Mouse (Mus musculus) hindbrain, embryonic 14.5 days (tissue): ENCODE measurements at regions not wholly inside any gene's neighbourhood (a gene's known extent, or its start where the extent isn't known, plus 50 kb on each side); places are given as distances from the start of the nearest gene placed in this dataset.

Experiments
- ATAC-seq: fragments of 200-750 bp; cut with Nextera tagmentation; 2 replicates; pipeline ENCODE4 v1.8.0; 2017; ENCODE audit warnings: moderate number of reproducible peaks, mild to moderate bottlenecking, moderate TSS enrichment, moderate library complexity; ENCODE audit not compliant: low FRiP score
- DNase-seq: peaks from one replicate; pipeline ENCODE4 v3.0.0-alpha.2; 2015; ENCODE audit warnings: low spot score
- H3K27ac ChIP-seq: fragments of 300-500 bp; sonication (generic); 2 replicates; pipeline ENCODE4 v1.5.1; 2014; ENCODE audit warnings: mild to moderate bottlenecking, moderate library complexity
- H3K27me3 ChIP-seq: fragments of 300-500 bp; sonication (generic); 2 replicates; pipeline ENCODE4 v1.6.1; 2014; ENCODE audit warnings: mild to moderate bottlenecking, low read length, mixed read lengths; ENCODE audit not compliant: control insufficient read depth, insufficient read depth
- H3K36me3 ChIP-seq: fragments of 300-500 bp; sonication (generic); replicated peaks from 2 replicates; pipeline ENCODE4 v1.6.1; 2014; ENCODE audit not compliant: control insufficient read depth, insufficient read depth
- H3K4me1 ChIP-seq: fragments of 300-500 bp; sonication (generic); replicated peaks from 2 replicates; pipeline ENCODE4 v1.6.1; 2014; ENCODE audit warnings: antibody characterized with exemption, low read length, mixed read lengths; ENCODE audit not compliant: control insufficient read depth, insufficient read depth
- H3K4me2 ChIP-seq: fragments of 300-500 bp; sonication (generic); replicated peaks from 2 replicates; pipeline ENCODE4 v1.6.1; 2014; ENCODE audit warnings: mild to moderate bottlenecking, moderate library complexity
- H3K4me3 ChIP-seq: fragments of 300-500 bp; sonication (generic); replicated peaks from 2 replicates; pipeline ENCODE4 v1.5.1; 2014; ENCODE audit warnings: mild to moderate bottlenecking, low read length
- H3K9ac ChIP-seq: fragments of 300-500 bp; sonication (generic); 2 replicates; pipeline ENCODE4 v1.6.1; 2014
- H3K9me3 ChIP-seq: fragments of 300-500 bp; sonication (generic); 2 replicates; pipeline ENCODE4 v1.6.1; 2016; ENCODE audit warnings: low read length; ENCODE audit not compliant: control insufficient read depth
- WGBS: fragments of 180-500 bp; shearing (Covaris S2); extraction: QIAGEN DNeasy Blood & Tissue Kit; methylation state at CpG from one replicate; pipeline ENCODE4 v1.1.7; 2014; 5-methylcytosine and 5-hydroxymethylcytosine counted together

GRCm38 (mm10) chr5:138875180-138876076 is 55.5 kb downstream of the Gm5294 start:
- H3K9ac ChIP-seq, result no peak overlapping the region
- no peaks in the 10 kb centered on the region for H3K4me1 ChIP-seq
- no peak for DNase-seq
- 79% methylated on average over 24 of the region's 24 CpGs for WGBS
- no peak for ATAC-seq
- H3K36me3 ChIP-seq, result no peaks in the 10 kb centered on the region
- no peak overlapping the region for H3K4me2 ChIP-seq
- no peak overlapping the region for H3K27ac ChIP-seq
- H3K9me3 ChIP-seq, result no peaks in the 10 kb centered on the region
- H3K4me3 ChIP-seq, result no peak overlapping the region
- H3K27me3 ChIP-seq, result no peaks in the 10 kb centered on the region

- DNase-seq (no peak), ATAC-seq (no peak)
- no peak overlapping the region for H3K9ac ChIP-seq
- H3K4me3 ChIP-seq, result no peak overlapping the region
- no peaks in the 10 kb centered on the region for H3K27me3 ChIP-seq
- H3K36me3 ChIP-seq, result no peaks in the 10 kb centered on the region
- no peaks in the 10 kb centered on the region for H3K9me3 ChIP-seq
- no peaks in the 10 kb centered on the region for H3K4me1 ChIP-seq
- H3K27ac ChIP-seq, result no peak overlapping the region
- 58% methylated on average over 9 of the region's 9 CpGs for WGBS
- no peak overlapping the region for H3K4me2 ChIP-seq
Measured at GRCm38 (mm10) chr5:138881649-138882226, 61.9 kb downstream of the Gm5294 start.

- Histone ChIP-seq H3K27ac (no peak overlapping the region), H3K36me3 (no peaks in the 10 kb centered on the region), H3K27me3 (no peaks in the 10 kb centered on the region), H3K4me2 (no peak overlapping the region), H3K4me3 (no peak overlapping the region), H3K4me1 (no peaks in the 10 kb centered on the region), H3K9ac (no peak overlapping the region), H3K9me3 (no peaks in the 10 kb centered on the region)
- DNase-seq (no peak), ATAC-seq (no peak)
- WGBS, result 79% methylated on average over 9 of the region's 9 CpGs
Measured at GRCm38 (mm10) chr5:138883573-138883972, 63.7 kb downstream of the Gm5294 start.

- no peaks in the 10 kb centered on the region for H3K4me1 ChIP-seq
- DNase-seq (no peak), ATAC-seq (no peak)
- no peak overlapping the region for H3K4me3 ChIP-seq
- H3K4me2 ChIP-seq, result no peak overlapping the region
- H3K9me3 ChIP-seq, result no peaks in the 10 kb centered on the region
- H3K27ac ChIP-seq, result no peak overlapping the region
- H3K9ac ChIP-seq, result no peak overlapping the region
- WGBS, result 78% methylated on average over 3 of the region's 3 CpGs
- H3K27me3 ChIP-seq, result no peaks in the 10 kb centered on the region
- no peaks in the 10 kb centered on the region for H3K36me3 ChIP-seq
Measured at GRCm38 (mm10) chr5:138885905-138886304, 66.0 kb downstream of the Gm5294 start.

- ATAC-seq (no peak), DNase-seq (no peak)
- Histone ChIP-seq H3K9me3 (0 out of 2 replicates have a peak, but pooled peaks cover 4% of the 10 kb centered on the region), H3K4me2 (no peak overlapping the region), H3K27ac (no peak overlapping the region), H3K4me1 (no peaks in the 10 kb centered on the region), H3K27me3 (no peaks in the 10 kb centered on the region), H3K4me3 (no peak overlapping the region), H3K36me3 (no peaks in the 10 kb centered on the region), H3K9ac (no peak overlapping the region)
- 70% methylated on average over 9 of the region's 9 CpGs for WGBS
Measured at GRCm38 (mm10) chr5:138888749-138889148, 68.9 kb downstream of the Gm5294 start.

- ATAC-seq, result no peak
- H3K36me3 ChIP-seq, result no peaks in the 10 kb centered on the region
- H3K4me3 ChIP-seq, result no peak overlapping the region
- WGBS, result 89% methylated on average over 5 of the region's 5 CpGs
- H3K4me1 ChIP-seq, result no peaks in the 10 kb centered on the region
- H3K9ac ChIP-seq, result no peak overlapping the region
- H3K9me3 ChIP-seq, result 0 out of 2 replicates have a peak, but pooled peaks cover 4% of the 10 kb centered on the region
- H3K4me2 ChIP-seq, result no peak overlapping the region
- H3K27me3 ChIP-seq, result no peaks in the 10 kb centered on the region
- no peak overlapping the region for H3K27ac ChIP-seq
- no peak for DNase-seq
Measured at GRCm38 (mm10) chr5:138889760-138890159, 69.9 kb downstream of the Gm5294 start.

GRCm38 (mm10) chr5:138894496-138894895 is 74.6 kb downstream of the Gm5294 start:
- Histone ChIP-seq H3K27ac (no peak overlapping the region), H3K9ac (no peak overlapping the region), H3K4me3 (no peak overlapping the region), H3K36me3 (no peaks in the 10 kb centered on the region), H3K4me1 (no peaks in the 10 kb centered on the region), H3K27me3 (no peaks in the 10 kb centered on the region), H3K9me3 (0 out of 2 replicates have a peak, but pooled peaks cover 4% of the 10 kb centered on the region), H3K4me2 (no peak overlapping the region)
- no peak for DNase-seq
- no peak for ATAC-seq
- WGBS, result 91% methylated on average over 13 of the region's 13 CpGs

GRCm38 (mm10) chr5:138897255-138897654 is 77.4 kb downstream of the Gm5294 start:
- no peaks in the 10 kb centered on the region for H3K36me3 ChIP-seq
- no peaks in the 10 kb centered on the region for H3K4me1 ChIP-seq
- no peak overlapping the region for H3K9ac ChIP-seq
- no peaks in the 10 kb centered on the region for H3K27me3 ChIP-seq
- ATAC-seq, result no peak
- no peak overlapping the region for H3K4me3 ChIP-seq
- no peak overlapping the region for H3K4me2 ChIP-seq
- DNase-seq, result no peak
- H3K9me3 ChIP-seq, result no peaks in the 10 kb centered on the region
- no peak overlapping the region for H3K27ac ChIP-seq

GRCm38 (mm10) chr5:138898440-138898839 is 78.6 kb downstream of the Gm5294 start:
- Histone ChIP-seq H3K4me3 (no peak overlapping the region), H3K27me3 (no peaks in the 10 kb centered on the region), H3K9me3 (no peaks in the 10 kb centered on the region), H3K9ac (no peak overlapping the region), H3K4me1 (no peaks in the 10 kb centered on the region), H3K36me3 (no peaks in the 10 kb centered on the region), H3K27ac (no peak overlapping the region), H3K4me2 (no peak overlapping the region)
- no peak for ATAC-seq
- no peak for DNase-seq
- 60% methylated on average over 7 of the region's 7 CpGs for WGBS
